Mouse (Mus musculus) frontal cortex, postnatal 25 days (tissue): Measurements from ENCODE around the gene Gpc3.
A peak's percentile ranks its signal among the peaks of the same experiment; 100 is the strongest.

Experiments used
- DNase-seq, 2 experiments: peaks; one replicate each; pipeline ENCODE4 v3.0.0; 2022; ENCODE audit warnings: low spot score in 2 of 2

Gpc3 gene

DNA sequence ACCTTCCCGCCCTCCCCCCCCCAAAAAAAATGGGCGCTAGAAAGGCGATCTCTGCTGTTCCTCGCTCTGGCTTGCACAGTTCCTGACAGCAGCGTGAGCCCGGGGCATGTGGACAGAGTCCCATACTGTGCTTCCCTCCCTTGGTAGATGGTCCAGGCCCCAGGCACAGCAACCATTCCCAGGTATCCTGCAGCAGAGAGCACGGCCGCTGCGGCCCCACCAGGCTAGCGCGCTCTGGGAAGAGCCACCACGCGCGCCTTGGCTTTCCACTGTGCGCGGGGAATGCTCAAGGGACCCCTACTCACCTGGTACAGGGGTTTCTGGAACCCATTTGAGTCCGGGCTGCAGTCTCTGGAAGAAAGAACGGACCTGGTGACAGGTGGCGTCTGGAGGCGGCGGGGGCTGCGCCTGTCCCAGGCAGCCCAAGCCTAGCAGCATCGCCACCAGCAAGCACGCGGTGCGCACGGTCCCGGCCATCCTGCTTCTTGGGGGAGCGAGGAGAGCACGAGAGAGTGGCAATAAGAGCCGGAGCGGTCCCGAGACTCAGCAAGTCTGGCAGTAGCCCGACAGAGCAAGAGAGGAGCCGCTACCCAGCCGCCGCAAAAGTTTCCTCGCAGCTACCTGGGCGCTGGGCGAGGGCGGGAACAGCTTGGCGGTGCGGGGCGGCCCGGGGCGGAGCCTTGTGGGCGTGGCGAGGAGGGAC, at the start of gene Gpc3:
Gene Gpc3 (minus strand): TSS at position 623 of the 703 bp plus-strand sequence.
- DNase-seq, result peak in 1 of 2 experiments; percentile 9

DNA sequence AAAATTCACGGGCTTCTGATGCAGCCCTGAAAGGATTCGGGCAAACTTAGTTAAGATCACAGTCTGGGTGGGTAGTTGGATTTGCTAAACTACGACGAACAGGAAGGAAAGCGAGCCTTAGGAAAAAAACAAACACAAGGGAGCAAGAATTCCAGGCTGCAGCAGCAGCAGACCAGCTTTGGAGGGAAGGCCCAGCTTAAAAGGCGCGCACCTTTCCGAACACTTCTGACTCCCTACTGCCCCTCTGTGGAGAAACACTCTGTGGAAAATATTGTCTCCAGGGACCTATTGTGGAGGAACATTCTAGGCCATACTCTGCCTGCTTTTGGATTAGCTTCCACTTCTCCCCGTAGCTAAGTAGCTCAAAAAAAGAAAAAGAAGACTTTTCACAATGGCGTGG, 38.2 kb upstream of the Gpc3 start:
- no peak for DNase-seq

DNA sequence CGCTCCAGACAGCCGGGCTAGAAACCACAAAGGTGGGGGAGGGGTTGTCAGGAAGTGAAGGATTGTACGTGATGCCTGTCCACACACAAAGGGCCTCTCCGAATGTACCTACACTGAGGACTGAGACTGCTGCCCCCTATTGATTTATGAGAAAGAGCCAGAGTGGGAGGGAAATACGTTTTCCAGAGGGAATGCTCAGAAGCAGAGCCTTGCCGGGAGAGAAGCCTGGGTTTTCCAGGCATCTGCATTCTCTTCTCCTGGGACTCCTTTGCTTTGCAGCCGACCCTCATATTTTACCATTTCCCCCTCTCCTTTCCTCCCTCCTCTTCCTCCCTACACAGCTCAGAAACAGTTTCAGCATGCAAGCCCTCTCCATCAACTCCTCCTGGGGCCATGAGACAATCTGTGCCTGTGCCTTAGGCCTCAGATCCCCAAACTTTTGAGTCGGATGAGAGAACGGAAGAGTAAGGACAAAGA, 37.8 kb upstream of the Gpc3 start:
- no peak for DNase-seq

- DNase-seq, result no peak
Measured at GRCm38 (mm10) chrX:52648910-52649785, 35.4 kb upstream of the Gpc3 start.

- no peak for DNase-seq
Measured at GRCm38 (mm10) chrX:52644393-52644792, 30.6 kb upstream of the Gpc3 start.

GRCm38 (mm10) chrX:52643350-52643749, 29.6 kb upstream of the Gpc3 start:
- no peak for DNase-seq

- no peak for DNase-seq
Measured at GRCm38 (mm10) chrX:52642126-52642525, 28.4 kb upstream of the Gpc3 start.

- no peak for DNase-seq
Measured at GRCm38 (mm10) chrX:52637419-52637818, 23.7 kb upstream of the Gpc3 start.

- DNase-seq, result no peak
Measured at GRCm38 (mm10) chrX:52633976-52634375, 20.2 kb upstream of the Gpc3 start.

GRCm38 (mm10) chrX:52632688-52633324, 19.1 kb upstream of the Gpc3 start:
- no peak for DNase-seq

DNA sequence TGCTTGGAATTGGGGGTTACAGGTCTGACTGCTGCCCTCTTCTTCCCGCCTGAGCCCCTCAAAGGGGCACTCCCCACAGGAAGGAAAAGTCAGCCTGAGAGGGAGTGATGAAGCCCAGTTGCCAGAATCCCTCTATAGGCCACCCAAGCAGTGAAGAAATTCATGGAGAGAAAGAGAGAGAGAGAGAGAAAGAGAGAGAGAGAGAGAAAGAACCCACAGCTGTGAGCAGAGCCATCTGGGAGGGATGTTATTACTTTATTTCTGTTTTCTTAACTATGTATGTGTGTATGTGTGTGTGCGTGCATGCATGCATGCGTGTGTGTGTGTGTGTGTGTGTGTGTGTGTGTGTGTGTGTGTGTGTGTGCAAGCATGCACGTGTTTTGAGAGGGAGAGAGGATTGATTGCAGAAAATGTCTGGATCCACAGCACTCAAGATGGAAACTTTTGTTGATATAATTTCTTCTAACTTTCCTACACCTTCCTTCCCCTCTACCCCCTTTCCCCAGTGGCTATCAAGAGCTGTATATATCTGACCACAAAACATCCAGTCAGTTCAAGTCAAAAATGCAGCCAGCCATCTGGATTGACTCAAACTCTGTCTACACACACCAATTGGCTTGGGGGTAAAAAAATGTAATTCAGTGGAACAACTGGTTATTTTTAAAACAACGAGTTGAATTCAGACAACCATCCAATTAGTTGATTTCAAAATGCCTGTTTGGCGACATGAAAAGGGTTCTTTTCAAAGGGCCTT, 13.4 kb upstream of the Gpc3 start:
- DNase-seq, result no peak

- no peak for DNase-seq
Measured at GRCm38 (mm10) chrX:52617813-52618212, 4.1 kb upstream of the Gpc3 start.

GRCm38 (mm10) chrX:52616152-52616551, 2.4 kb upstream of the Gpc3 start:
- DNase-seq, result no peak

- peak in 1 of 2 experiments; percentile 4 for DNase-seq
Measured at GRCm38 (mm10) chrX:52614031-52614381, 256 bp upstream of the Gpc3 start.

- DNase-seq, result no peak
Measured at GRCm38 (mm10) chrX:52612806-52613205, 944 bp downstream of the Gpc3 start.

- DNase-seq, result peak in 1 of 2 experiments; percentile 6
Measured at GRCm38 (mm10) chrX:52611987-52612670, 1.6 kb downstream of the Gpc3 start.

DNA sequence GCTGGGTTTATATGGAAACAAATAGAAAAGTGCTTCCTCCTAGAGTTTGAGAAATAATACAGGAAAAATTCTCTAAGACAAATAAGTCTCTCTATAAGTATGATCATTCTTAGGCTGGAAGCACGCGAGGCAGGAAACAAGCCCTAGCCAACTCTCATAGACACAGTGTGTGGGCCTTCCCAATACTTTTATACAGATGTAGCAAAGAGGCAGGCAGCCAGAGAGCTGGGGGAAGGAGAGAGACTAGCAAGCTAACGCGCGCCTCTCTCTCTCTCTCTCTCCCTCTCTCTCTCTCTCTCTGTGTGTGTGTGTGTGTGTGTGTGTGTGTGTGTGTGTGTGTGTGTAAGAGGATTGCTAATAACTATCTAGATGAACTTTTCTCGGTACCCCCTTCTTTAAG, 2.2 kb downstream of the Gpc3 start:
- DNase-seq, result no peak

DNA sequence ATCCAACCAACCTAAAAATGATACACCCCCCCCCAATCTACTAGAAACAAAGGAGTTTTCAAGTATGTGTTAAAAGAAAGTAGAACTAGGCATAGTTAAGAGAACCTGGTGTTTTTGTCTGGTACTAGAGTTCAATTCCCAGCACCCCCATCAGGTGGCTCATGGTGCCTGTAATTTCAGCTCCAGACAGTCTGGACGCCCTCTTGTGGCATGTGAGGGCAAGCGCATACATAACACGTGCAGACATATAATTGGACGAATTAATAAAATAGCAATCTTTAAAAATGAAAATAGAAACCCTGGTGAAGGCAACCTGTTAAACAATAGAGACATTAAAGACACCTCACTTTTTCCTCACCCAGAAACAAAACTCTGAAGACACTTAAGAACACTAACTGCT, 10.6 kb downstream of the Gpc3 start:
- no peak for DNase-seq

DNA sequence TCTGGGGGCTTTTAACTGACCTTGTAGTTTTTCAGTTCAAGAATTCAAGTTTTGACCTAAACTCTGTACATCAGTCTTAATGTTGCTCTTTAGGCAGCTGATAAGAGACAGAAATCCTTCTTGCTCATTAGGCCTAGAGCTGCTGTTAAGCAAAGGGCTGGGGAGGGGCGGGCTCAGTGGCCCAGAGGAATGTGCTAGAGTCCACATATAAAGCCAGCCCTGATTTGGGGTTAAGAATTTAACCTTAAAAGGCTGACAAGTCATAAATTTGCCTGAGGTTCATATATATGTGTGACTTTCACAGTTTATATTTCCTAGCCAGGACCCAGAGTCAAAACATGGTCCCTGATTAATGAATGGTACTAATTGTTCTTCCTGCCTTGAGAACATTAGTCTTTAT, 14.5 kb downstream of the Gpc3 start:
- no peak for DNase-seq

DNA sequence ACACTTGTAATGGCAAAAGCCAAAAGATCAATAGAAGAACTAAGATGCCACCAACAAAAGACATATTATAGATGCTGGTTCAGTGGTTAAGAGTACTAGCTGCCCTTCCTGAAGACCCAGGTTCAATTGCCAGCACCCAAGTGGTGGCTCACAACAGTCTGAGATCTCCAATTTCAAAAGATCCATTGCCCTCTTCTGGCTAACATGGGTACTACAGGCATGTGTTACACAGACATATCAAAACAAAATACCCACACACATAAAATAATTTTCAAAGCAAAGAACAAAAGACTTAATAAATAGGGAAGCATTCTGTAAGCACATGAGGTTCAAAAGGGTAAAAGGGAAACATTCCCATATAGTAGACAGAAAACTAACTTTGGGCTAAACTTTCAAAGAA, 26.1 kb downstream of the Gpc3 start:
- no peak for DNase-seq

DNA sequence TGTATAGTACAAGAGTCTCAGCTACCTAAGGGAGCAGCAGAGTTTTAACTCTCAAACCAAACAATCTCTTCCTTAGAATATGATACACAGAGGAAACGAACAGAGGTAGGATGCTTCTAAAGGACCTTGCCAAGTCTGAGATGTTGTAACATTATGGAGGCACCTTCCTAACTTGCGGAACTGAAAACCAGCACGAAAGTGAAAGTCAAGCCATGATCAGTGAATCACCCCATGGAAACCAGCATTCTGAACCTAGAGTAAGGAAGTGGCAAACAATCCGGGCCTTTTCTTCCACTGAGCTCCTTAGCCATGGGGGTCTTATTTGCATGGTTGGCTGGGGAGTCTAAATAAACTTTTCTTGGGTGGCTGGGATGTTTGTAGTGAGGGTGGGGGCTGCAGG, 53.8 kb downstream of the Gpc3 start:
- DNase-seq, result no peak
